Mouse (Mus musculus) megakaryocyte-erythroid progenitor cell, adult 5-6 weeks (primary cell): ENCODE measurements around the gene Serpina10. TPM values are rescaled to one million over a fixed set of nuclear protein-coding genes. Genes with fewer than 3 reads are reported as not detected.
A peak's percentile ranks its signal among the peaks of the same experiment; 100 is the strongest.
"Not testable (repeated sequence)": the region's sequence is repeated elsewhere in the genome, so short reads cannot be mapped to it uniquely, and the experiment has no call there.

Experiments used
- ATAC-seq: replicated peaks from 2 replicates; pipeline ENCODE4 v1.8.0; 2016; ENCODE audit warnings: mild to moderate bottlenecking, inconsistent platforms; ENCODE audit not compliant: severe bottlenecking, poor library complexity, low FRiP score, low TSS enrichment
- total RNA-seq, 2 experiments: library from RNA; stranded (forward) in 1 of 2; stranded (reverse) in 1 of 2; fragments of 200-1000, 215-1000 nt in 1 of 2; fragments of >200 nt in 1 of 2; fragmentation: Nextera tagmentation in 1 of 2; gene quantifications; 2 replicates each; pipeline ENCODE4 v1.2.3; 2014 to 2017

The Serpina10 gene
- total RNA-seq, 2 experiments from 2014 or later, result not detected

DNA sequence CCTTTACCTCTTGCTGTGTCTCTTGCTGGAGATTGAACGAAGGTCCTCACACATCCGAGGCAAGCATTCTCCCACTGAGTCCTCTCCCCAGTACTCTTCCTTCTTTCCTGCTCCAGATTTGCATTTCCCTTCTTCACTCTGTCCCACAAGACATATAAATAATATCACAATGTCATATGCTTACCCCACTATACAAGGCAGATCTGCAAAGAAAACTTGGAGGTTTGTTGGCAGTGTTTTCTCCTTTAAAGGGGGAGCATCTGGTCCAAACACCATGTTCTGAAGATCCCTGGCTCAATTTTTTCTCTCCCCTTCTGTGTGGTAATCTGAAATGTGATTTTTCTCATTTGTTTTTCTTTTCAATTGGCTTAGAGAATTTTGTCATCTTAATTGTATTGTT is 3.2 kb upstream of the Serpina10 start:
- ATAC-seq, result no peak

DNA sequence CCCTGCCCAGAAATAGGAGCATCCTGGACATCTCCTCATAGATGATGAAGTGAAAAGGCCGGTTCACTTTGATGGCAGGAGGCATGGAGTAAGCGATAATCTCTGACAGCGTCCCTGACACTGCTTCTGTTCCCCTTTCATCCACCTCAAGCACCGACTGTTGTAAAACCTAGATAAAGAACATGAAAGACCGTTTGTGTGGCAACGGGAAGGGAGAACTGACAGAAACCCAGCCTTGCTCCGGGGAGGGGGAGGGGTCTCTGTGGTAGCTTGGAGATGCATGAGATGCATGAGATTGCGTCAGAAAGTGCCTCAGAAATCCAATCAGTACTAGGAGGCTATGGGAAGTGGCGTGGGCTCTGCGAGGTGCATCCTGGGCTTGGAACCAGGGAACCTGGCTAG is 14.4 kb downstream of the Serpina10 start:
- ATAC-seq, result no peak

DNA sequence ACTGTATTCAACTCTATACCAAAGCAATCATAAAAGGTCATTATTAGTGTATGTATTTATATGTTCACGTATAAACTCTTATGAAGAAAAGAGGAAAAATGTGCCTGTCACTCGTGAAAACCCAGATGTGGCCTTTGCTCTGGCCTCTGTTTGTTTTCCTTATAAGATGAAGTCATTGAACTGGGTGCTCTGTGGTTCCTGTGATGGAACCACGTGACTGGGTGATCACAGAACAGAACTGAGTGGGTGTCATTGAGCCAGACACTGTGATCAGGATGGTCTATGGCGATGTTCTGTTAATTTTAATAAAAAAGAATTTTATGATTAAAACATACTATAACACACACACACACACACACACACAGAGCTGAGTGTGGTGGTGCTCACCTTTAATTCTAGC is 15.5 kb downstream of the Serpina10 start:
- no peak for ATAC-seq

DNA sequence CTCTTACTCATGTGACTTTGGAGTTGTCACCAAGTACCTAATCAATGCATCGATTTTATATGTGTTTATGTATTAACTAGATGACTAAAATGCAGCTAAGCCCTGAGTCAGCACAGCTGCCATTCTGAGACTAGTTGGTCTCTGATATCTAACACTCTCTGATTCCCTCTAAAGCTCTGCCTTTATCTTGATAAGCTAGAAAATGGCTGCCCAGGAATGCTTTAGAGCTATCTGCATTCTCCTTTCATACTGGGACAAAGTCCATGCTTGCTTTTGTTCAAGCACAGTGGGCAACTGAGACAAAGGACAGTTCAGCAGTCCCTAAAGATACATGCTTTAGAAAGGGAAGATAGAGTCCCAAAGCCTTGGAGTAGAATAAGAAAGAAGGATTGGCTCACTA is 16.1 kb downstream of the Serpina10 start:
- ATAC-seq, result no peak

DNA sequence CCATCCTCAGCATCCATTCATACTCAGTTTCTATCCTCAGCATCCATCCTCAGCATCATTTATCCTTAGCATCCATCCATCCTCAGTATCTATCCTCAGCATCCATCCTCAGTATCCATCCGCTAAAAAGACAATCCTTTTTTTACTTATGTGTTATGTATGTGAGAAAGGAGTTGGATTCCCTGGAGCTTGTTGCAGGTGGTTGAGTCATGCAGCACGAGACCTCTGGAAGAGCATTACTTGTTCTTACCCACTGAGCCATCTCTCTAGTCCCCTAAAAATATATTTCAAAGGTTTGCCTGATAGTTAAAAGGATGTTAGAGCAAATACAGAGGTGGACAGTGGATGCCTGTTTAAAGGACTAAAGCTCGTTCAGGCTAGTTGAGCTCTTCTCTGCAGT is 29.4 kb downstream of the Serpina10 start:
- ATAC-seq, result no peak

DNA sequence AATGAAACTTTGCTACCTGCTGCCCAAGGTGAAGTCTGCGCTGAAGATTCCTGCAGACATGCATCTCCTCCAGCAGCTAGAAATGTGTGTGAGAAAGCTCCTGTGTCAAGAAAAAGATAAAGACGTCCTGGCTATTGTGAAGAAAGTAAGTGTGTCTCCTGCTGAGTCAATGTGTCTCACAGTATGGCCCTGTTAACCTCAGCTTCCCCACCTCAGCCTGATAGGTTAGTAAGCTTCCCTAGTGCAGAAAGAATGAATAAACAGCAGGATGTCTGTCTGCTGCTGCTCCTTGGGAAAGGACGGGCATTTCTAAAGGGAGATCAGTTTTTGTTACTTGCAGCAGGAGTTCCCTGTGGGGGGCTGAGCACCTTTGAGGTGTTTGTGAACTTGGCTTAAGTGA is 30.9 kb downstream of the Serpina10 start:
- no peak for ATAC-seq

DNA sequence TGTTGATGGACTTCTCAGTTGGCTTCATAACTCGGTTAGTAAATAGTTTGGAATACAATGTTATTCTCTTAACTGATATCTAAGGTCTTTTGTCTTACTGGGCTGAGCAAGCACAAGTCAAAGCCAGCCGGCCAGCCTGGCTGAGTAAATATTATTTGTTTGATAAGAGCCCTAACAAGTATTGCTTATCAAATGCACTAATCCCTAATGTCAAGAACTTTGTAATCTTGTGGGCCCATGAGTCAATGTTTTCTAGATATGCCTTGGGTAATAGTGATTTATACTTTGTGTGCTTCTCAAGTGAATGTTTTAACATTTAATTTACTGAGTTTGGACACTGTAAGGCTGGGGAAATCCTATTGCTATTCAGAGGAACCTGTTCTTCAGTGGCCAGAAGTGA is 32.8 kb downstream of the Serpina10 start:
- no peak for ATAC-seq

DNA sequence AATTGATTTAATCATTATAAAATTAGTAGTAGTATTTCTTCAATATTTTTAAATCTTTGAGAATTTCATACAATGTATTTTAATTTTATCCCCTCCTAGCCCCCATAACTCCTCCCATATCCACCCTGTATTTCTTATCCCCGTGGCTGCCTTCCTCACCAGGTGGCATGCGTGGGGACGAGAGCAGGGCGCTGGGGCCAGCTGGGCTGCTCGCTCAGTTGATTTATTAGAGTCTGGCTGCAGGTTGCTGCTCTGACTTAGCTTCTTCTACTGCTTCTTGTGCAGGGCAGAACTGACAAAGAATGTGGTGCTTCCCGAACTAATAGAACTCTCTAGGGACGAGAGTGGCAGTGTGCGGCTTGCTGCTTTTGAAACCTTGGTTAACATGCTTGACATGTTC is 47.5 kb downstream of the Serpina10 start:
- no peak for ATAC-seq

DNA sequence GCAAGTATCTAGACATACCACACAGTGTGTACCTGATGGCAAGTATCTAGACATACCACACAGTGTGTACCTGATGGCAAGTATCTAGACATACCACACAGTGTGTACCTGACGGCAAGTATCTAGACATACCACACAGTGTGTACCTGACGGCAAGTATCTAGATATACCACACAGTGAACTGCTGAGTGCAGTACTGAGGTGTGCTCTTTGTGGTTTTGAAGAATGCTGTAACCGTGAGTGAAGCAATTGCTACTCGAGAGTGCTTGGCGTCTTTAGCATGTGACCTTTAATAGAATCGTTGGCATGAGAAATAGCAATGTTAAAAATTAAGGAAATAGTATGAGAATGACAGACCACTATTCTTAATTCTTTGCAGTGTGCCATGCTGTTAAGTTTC is 53.1 kb downstream of the Serpina10 start:
- not testable (repeated sequence) for ATAC-seq

DNA sequence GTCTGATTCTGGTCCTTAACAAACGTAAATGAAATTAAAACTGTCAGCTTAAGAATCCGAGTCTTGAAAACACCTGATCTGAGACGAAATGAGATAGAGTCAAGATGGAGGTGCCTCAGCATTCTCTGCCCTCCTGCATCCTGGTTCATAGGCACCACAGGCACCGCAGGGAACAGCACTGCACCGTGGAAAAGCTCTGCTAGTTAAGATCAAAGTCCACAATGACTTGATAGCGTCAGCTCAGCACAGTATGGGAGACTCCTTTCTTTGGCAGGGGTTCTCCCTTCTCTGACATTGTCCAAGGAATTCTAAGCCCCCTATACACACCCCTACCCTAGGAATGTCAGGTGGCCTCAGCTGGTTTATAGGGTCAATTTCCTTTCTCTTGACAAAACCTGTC is 61.6 kb downstream of the Serpina10 start:
- ATAC-seq, result no peak

DNA sequence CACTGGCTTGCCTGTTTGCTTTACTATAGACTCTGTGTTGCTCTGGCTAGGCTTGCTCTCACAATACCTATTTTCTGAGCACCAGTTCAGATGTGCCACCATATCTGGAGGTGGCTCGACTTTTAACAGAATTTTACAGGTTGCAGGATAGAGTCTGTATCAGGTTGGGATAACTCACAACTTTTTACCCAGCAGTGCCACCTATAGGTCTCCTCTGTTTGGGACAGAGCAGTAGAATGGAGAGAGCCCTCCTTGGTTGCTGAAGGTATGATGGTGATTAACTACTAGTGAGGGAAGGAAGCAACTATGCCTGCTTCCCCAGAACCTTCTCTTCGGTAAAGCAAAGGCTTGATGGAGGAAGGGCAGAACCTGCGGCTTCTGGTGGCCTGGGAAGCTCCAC is 64.1 kb downstream of the Serpina10 start:
- ATAC-seq, result 0 out of 2 replicates have a peak, but pooled peaks have one; percentile 22

DNA sequence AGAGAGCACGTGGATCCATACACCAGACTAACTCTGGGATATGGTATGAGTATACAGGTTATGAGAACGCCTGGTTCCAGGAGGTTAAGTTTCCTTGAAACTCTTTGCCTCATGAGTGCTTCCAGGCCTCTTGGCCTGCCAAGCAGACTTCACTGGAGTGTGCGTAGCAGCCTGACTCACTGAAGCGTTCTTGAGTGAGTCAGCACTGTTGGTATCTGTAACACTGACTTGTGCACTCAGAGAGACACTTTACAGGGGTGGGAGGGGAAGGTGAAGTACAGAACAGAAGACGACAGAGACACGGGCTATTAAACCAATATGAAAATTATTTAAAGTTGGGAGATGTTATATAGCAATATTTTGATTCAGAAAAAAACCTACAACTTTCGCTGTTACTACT is 66.1 kb downstream of the Serpina10 start:
- no peak for ATAC-seq

Other genes starting within 250 kb of the Serpina10 start
- 10.4 and 11.9 TPM in 2 replicates for gene Otub2, start 242.8 kb downstream of the Serpina10 start, total RNA-seq (2014; fragmentation: Nextera tagmentation)
- gene Otub2, start 242.8 kb downstream of the Serpina10 start, total RNA-seq (2017), result 3.0 and 7.1 TPM in 2 replicates
- gene 9330161L09Rik, start 223.6 kb downstream of the Serpina10 start, total RNA-seq (2014; fragmentation: Nextera tagmentation), result 2.7 and 3.8 TPM in 2 replicates
- gene 9330161L09Rik, start 223.6 kb downstream of the Serpina10 start, total RNA-seq (2017), result 0.94 and 2.7 TPM in 2 replicates
- gene Ddx24, start 205.6 kb downstream of the Serpina10 start, total RNA-seq (2014; fragmentation: Nextera tagmentation), result 89.8 and 108 TPM in 2 replicates
- 120 and 127 TPM in 2 replicates for gene Ddx24, start 205.6 kb downstream of the Serpina10 start, total RNA-seq (2017)
- 59.7 and 125 TPM in 2 replicates for gene Ifi27, start 197.2 kb downstream of the Serpina10 start, total RNA-seq (2014; fragmentation: Nextera tagmentation)
- gene Ifi27, start 197.2 kb downstream of the Serpina10 start, total RNA-seq (2017), result 38.8 and 40.3 TPM in 2 replicates
- gene Ifi27l2a, start 187.8 kb downstream of the Serpina10 start, total RNA-seq (2014; fragmentation: Nextera tagmentation), result 11.1 and 12.0 TPM in 2 replicates
- 2.9 and 11.7 TPM in 2 replicates for gene Ifi27l2a, start 187.8 kb downstream of the Serpina10 start, total RNA-seq (2017)
- not detected in 2 replicates for gene Ifi27l2b, start 174.2 kb downstream of the Serpina10 start, total RNA-seq (2014; fragmentation: Nextera tagmentation)
- not detected in 2 replicates for gene Ifi27l2b, start 174.2 kb downstream of the Serpina10 start, total RNA-seq (2017)
- 0.50 TPM in 1 of 2 replicates, not detected in the other for gene Ppp4r4, start 99.2 kb downstream of the Serpina10 start, total RNA-seq (2014; fragmentation: Nextera tagmentation)
- 0.27 TPM in 1 of 2 replicates, not detected in the other for gene Ppp4r4, start 99.2 kb downstream of the Serpina10 start, total RNA-seq (2017)
- gene Serpina6, start 25.8 kb upstream of the Serpina10 start, total RNA-seq (2014; fragmentation: Nextera tagmentation), result not detected in 2 replicates
- not detected in 2 replicates for gene Serpina6, start 25.8 kb upstream of the Serpina10 start, total RNA-seq (2017)
- not detected in 2 replicates for gene Serpina16, start 44.7 kb upstream of the Serpina10 start, total RNA-seq (2014; fragmentation: Nextera tagmentation)
- gene Serpina16, start 44.7 kb upstream of the Serpina10 start, total RNA-seq (2017), result not detected in 2 replicates
- not detected in 2 replicates for gene Serpina1f, start 64.1 kb upstream of the Serpina10 start, total RNA-seq (2014; fragmentation: Nextera tagmentation)
- not detected in 2 replicates for gene Serpina1f, start 64.1 kb upstream of the Serpina10 start, total RNA-seq (2017)
- not detected in 2 replicates for gene Serpina1d, start 142.1 kb upstream of the Serpina10 start, total RNA-seq (2014; fragmentation: Nextera tagmentation)
- gene Serpina1d, start 142.1 kb upstream of the Serpina10 start, total RNA-seq (2017), result not detected in 2 replicates
- not detected in 2 replicates for gene Serpina1b, start 198.9 kb upstream of the Serpina10 start, total RNA-seq (2014; fragmentation: Nextera tagmentation)
- gene Serpina1b, start 198.9 kb upstream of the Serpina10 start, total RNA-seq (2017), result not detected in 2 replicates
- not detected in 2 replicates for gene Serpina1a, start 232.1 kb upstream of the Serpina10 start, total RNA-seq (2014; fragmentation: Nextera tagmentation)
- not detected in 2 replicates for gene Serpina1a, start 232.1 kb upstream of the Serpina10 start, total RNA-seq (2017)